Mouse (Mus musculus): ENCODE data around the gene Lima1. TPM values are rescaled to one million over a fixed set of nuclear protein-coding genes. Genes with fewer than 3 reads are reported as not detected.
"Not testable (repeated sequence)": the region's sequence is repeated elsewhere in the genome, so short reads cannot be mapped to it uniquely, and the experiment has no call there.

Gene Lima1
- 86.5 and 92.7 TPM in 2 replicates for polyA plus RNA-seq (2016; fragmentation: Nextera tagmentation; extraction: Ambion mirVana)

- Histone ChIP-seq H3K27ac (0 out of 2 replicates have a peak within 1 kb of the TSS, but pooled peaks have one; percentile 46), H3K27me3 (no peaks in the 10 kb centered on the region), H3K36me3 (no peaks in the 10 kb centered on the region), H3K4me1 (peaks cover 11% of the 10 kb centered on the region), H3K9me3 (no peaks in the 10 kb centered on the region), H3K9ac (peak within 1 kb of the TSS; percentile 56), H3K4me2 (replicated peaks) (peak within 1 kb of the TSS; percentile 97), H3K4me3 (peak within 1 kb of the TSS; percentile 71)
- ATAC-seq (ENCODE audit: insufficient number of reproducible peaks, insufficient read depth, low FRiP score, low TSS enrichment), result peak; percentile 84
- under 1% methylated on average over 38 of the region's 38 CpGs for WGBS
Measured at GRCm38 (mm10) chr15:99875334-99875869, at the start of gene Lima1. Lima1 (minus strand) TSS chr15:99875456.

DNA sequence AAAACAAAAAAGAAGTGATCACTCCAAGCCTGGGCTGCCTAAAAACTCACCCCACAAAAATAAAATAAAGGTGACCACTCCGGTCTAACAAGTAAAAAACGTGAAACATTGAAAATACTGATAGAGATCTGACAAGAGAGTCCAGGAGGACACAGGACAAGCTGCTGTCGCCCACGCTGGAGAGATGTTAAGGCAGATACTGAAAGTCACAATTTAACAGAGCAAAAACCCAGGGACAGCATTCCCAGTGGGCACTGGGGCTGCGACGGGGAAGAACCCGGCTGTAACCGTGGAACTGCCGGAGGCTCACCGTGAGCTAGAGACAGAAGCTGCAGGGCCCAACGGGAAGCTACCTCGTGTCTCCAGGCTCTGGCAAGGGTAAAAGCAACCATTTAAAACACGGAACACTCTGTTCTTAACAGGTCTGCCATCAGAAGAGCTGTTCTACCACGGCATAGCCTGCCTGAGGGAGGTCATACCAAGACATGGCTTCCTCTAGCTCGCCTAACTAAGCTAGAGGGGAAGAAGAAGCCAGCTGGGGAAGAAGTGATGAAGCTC lies 44.4 kb upstream of the Lima1 start:
- H3K9ac ChIP-seq, result no peak overlapping the region
- ATAC-seq (ENCODE audit: insufficient number of reproducible peaks, insufficient read depth, low FRiP score, low TSS enrichment), result no peak
- no peaks in the 10 kb centered on the region for H3K36me3 ChIP-seq
- no peaks in the 10 kb centered on the region for H3K27me3 ChIP-seq
- H3K4me2 ChIP-seq (replicated peaks), result no peak overlapping the region
- H3K9me3 ChIP-seq, result no peaks in the 10 kb centered on the region
- no peaks in the 10 kb centered on the region for H3K4me1 ChIP-seq
- WGBS, result 84% methylated on average over 15 of the region's 15 CpGs
- H3K27ac ChIP-seq, result no peak overlapping the region
- no peak overlapping the region for H3K4me3 ChIP-seq

GRCm38 (mm10) chr15:99917264-99917663 lies 42.0 kb upstream of the Lima1 start:
- Histone ChIP-seq H3K4me2 (replicated peaks) (no peak overlapping the region), H3K9ac (no peak overlapping the region), H3K36me3 (no peaks in the 10 kb centered on the region), H3K27me3 (no peaks in the 10 kb centered on the region), H3K4me3 (no peak overlapping the region), H3K27ac (no peak overlapping the region), H3K4me1 (no peaks in the 10 kb centered on the region), H3K9me3 (no peaks in the 10 kb centered on the region)
- WGBS, result 67% methylated on average over 3 of the region's 3 CpGs
- no peak for ATAC-seq (ENCODE audit: insufficient number of reproducible peaks, insufficient read depth, low FRiP score, low TSS enrichment)

DNA sequence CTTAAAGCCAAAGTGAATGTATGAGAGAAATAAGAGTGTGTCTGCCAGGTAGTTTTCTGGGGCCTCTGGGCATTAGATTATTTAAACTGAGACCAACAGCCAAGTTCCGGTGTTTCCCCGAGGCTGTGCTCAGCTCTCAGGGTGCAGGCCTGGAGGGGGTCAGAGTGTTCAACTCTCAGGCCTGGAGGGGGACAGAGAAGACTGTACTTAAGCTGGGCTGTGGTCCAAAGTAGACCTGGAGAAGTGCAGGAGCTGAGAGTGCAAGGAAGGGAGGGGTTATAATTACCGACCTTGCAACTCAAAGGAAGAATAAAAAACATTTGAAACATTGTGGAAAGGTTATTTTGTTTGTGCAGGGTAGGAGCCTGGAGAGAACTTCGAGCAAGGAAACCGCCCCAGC lies 39.4 kb upstream of the Lima1 start:
- Histone ChIP-seq H3K27ac (no peak overlapping the region), H3K4me2 (replicated peaks) (no peak overlapping the region), H3K9ac (no peak overlapping the region), H3K27me3 (no peaks in the 10 kb centered on the region), H3K9me3 (no peaks in the 10 kb centered on the region), H3K4me3 (no peak overlapping the region), H3K4me1 (no peaks in the 10 kb centered on the region), H3K36me3 (no peaks in the 10 kb centered on the region)
- WGBS, result 65% methylated on average over 5 of the region's 5 CpGs
- no peak for ATAC-seq (ENCODE audit: insufficient number of reproducible peaks, insufficient read depth, low FRiP score, low TSS enrichment)

DNA sequence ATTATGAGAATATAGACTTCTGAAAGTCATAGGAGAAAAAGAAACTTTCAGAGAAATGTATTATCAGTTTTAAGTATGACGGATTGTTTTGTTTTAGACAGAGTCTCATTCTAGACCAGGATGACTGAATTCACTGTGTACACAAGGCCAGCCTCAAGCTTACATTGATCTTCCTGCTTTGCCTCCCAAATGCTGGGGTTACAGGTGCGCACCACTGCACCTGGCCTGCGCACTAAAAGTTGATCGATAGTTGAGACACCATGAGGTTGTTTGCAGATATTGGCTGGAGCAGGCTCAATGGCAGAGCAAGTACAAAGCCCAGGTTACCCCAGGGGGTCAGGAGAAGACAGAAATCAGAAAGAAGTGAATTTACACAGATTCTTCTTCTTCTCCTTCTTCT lies 36.5 kb upstream of the Lima1 start:
- Histone ChIP-seq H3K4me2 (replicated peaks) (no peak overlapping the region), H3K27me3 (no peaks in the 10 kb centered on the region), H3K4me3 (no peak overlapping the region), H3K36me3 (no peaks in the 10 kb centered on the region), H3K9ac (no peak overlapping the region), H3K27ac (no peak overlapping the region), H3K4me1 (no peaks in the 10 kb centered on the region), H3K9me3 (no peaks in the 10 kb centered on the region)
- WGBS, result 92% methylated on average over 4 of the region's 4 CpGs
- no peak for ATAC-seq (ENCODE audit: insufficient number of reproducible peaks, insufficient read depth, low FRiP score, low TSS enrichment)

GRCm38 (mm10) chr15:99909339-99909996 lies 34.2 kb upstream of the Lima1 start:
- not testable (repeated sequence) for H3K9ac ChIP-seq; H3K4me2 ChIP-seq (replicated peaks); H3K4me3 ChIP-seq; H3K27me3 ChIP-seq; ATAC-seq (ENCODE audit: insufficient number of reproducible peaks, insufficient read depth, low FRiP score, low TSS enrichment); H3K36me3 ChIP-seq; H3K9me3 ChIP-seq; H3K27ac ChIP-seq; H3K4me1 ChIP-seq
- WGBS, result 40% methylated on average over 14 of the region's 14 CpGs

DNA sequence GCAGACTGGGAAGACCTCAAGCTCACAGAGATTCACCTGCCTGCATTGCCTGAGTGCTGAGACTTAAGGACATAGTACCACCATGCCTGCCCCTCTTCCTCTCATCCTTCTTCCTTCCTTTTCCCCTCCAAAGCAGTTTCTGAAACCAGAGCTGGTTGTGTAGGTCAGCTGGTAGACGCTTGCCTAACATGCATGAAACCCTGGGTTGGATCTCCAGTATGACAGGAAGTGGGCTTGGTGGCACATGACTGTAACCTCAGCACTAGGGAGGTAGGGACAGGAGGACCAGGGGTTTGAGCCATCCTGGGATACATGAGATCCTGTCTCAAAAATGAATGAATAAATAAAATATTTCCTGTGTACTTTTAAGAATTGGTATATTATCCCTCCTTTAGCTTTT lies 32.3 kb upstream of the Lima1 start:
- H3K9ac ChIP-seq, result no peak overlapping the region
- H3K4me1 ChIP-seq, result no peaks in the 10 kb centered on the region
- H3K27ac ChIP-seq, result no peak overlapping the region
- no peaks in the 10 kb centered on the region for H3K9me3 ChIP-seq
- no peak for ATAC-seq (ENCODE audit: insufficient number of reproducible peaks, insufficient read depth, low FRiP score, low TSS enrichment)
- no peak overlapping the region for H3K4me3 ChIP-seq
- H3K4me2 ChIP-seq (replicated peaks), result no peak overlapping the region
- 55% methylated on average over 1 of the region's 1 CpGs for WGBS
- no peaks in the 10 kb centered on the region for H3K36me3 ChIP-seq
- no peaks in the 10 kb centered on the region for H3K27me3 ChIP-seq

DNA sequence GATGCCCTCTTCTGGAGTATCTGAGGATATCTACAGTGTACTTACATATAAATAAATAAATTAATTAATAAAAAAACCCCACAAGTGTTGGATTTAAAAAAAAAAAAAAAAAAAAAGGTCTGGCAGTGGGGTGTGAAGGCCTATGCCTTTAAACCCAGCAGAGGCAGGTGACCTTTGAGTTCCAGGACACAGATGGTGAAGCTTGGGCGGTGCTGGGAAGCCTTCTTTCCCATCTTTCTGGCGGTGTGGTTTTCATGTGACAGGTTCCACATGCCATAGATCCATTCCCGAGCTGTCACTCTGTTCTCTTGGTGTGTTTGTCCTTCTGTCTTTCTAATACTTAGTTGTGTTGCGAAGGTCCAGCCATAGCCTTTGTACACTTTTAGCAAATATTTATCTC lies 31.8 kb upstream of the Lima1 start:
- Histone ChIP-seq H3K27me3 (no peaks in the 10 kb centered on the region), H3K4me2 (replicated peaks) (no peak overlapping the region), H3K36me3 (no peaks in the 10 kb centered on the region), H3K9ac (no peak overlapping the region), H3K9me3 (no peaks in the 10 kb centered on the region), H3K4me3 (no peak overlapping the region), H3K27ac (no peak overlapping the region), H3K4me1 (no peaks in the 10 kb centered on the region)
- WGBS, result 81% methylated on average over 4 of the region's 4 CpGs
- ATAC-seq (ENCODE audit: insufficient number of reproducible peaks, insufficient read depth, low FRiP score, low TSS enrichment), result no peak

GRCm38 (mm10) chr15:99904841-99905240 lies 29.6 kb upstream of the Lima1 start:
- 80% methylated on average over 9 of the region's 9 CpGs for WGBS
- no peak overlapping the region for H3K4me3 ChIP-seq
- H3K27me3 ChIP-seq, result no peaks in the 10 kb centered on the region
- no peaks in the 10 kb centered on the region for H3K36me3 ChIP-seq
- H3K4me2 ChIP-seq (replicated peaks), result no peak overlapping the region
- no peaks in the 10 kb centered on the region for H3K9me3 ChIP-seq
- H3K4me1 ChIP-seq, result no peaks in the 10 kb centered on the region
- H3K9ac ChIP-seq, result no peak overlapping the region
- no peak overlapping the region for H3K27ac ChIP-seq
- no peak for ATAC-seq (ENCODE audit: insufficient number of reproducible peaks, insufficient read depth, low FRiP score, low TSS enrichment)

GRCm38 (mm10) chr15:99904333-99904732 lies 29.1 kb upstream of the Lima1 start:
- WGBS, result 8% methylated on average over 4 of the region's 4 CpGs
- no peak overlapping the region for H3K4me2 ChIP-seq (replicated peaks)
- no peak overlapping the region for H3K4me3 ChIP-seq
- no peaks in the 10 kb centered on the region for H3K36me3 ChIP-seq
- no peaks in the 10 kb centered on the region for H3K4me1 ChIP-seq
- H3K27ac ChIP-seq, result no peak overlapping the region
- no peaks in the 10 kb centered on the region for H3K27me3 ChIP-seq
- peaks cover 4% of the 10 kb centered on the region; the same call in 1 of the 2 replicates for H3K9me3 ChIP-seq
- no peak overlapping the region for H3K9ac ChIP-seq
- no peak for ATAC-seq (ENCODE audit: insufficient number of reproducible peaks, insufficient read depth, low FRiP score, low TSS enrichment)

- ATAC-seq (ENCODE audit: insufficient number of reproducible peaks, insufficient read depth, low FRiP score, low TSS enrichment), result no peak
- Histone ChIP-seq H3K4me1 (no peaks in the 10 kb centered on the region), H3K4me2 (replicated peaks) (no peak overlapping the region), H3K36me3 (no peaks in the 10 kb centered on the region), H3K27ac (no peak overlapping the region), H3K4me3 (no peak overlapping the region), H3K9ac (no peak overlapping the region), H3K27me3 (no peaks in the 10 kb centered on the region), H3K9me3 (peaks cover 5% of the 10 kb centered on the region; the same call in 1 of the 2 replicates)
- WGBS, result 76% methylated on average over 5 of the region's 5 CpGs
Measured at GRCm38 (mm10) chr15:99903227-99903626, 28.0 kb upstream of the Lima1 start.

- Histone ChIP-seq H3K4me3 (no peak overlapping the region), H3K9ac (no peak overlapping the region), H3K9me3 (peaks cover 5% of the 10 kb centered on the region; the same call in 1 of the 2 replicates), H3K4me2 (replicated peaks) (no peak overlapping the region), H3K27ac (no peak overlapping the region), H3K36me3 (no peaks in the 10 kb centered on the region), H3K4me1 (no peaks in the 10 kb centered on the region), H3K27me3 (no peaks in the 10 kb centered on the region)
- ATAC-seq (ENCODE audit: insufficient number of reproducible peaks, insufficient read depth, low FRiP score, low TSS enrichment), result no peak
- WGBS, result 84% methylated on average over 5 of the region's 5 CpGs
Measured at GRCm38 (mm10) chr15:99902786-99903185, 27.5 kb upstream of the Lima1 start.
